12 mouse cellular contexts compared by ENCODE assay signal in genomic region chr16:30869136-30869909, GRCm38 (mm10).
DNase-seq lines count a peak whose midpoint lies in the region; ATAC-seq lines count a peak whose summit lies in the region.
"Had no signal": no experiment of that assay in that cellular context is flagged by ENCODE, and none has a peak within 500 bp of the region (broad histone marks: within the 10 kb centered on the region; RNA-seq: fewer than 3 reads in every experiment).

No protein-coding gene starts in this region.

- H3K9me3 ChIP-seq in heart, embryonic 16.5 days (replicated peaks; ENCODE audit: control insufficient read depth, low read length) = peaks cover 8% of the 10 kb centered on the region
- H3K9me3 ChIP-seq in megakaryocyte, embryonic 14.5 days = peaks cover 29% of the 10 kb centered on the region
- no peaks in the 10 kb centered on the region for H3K9me3 ChIP-seq in limb, embryonic 10.5 days (replicated peaks)
- no peaks in the 10 kb centered on the region for H3K9me3 ChIP-seq in midbrain, embryonic 14.5 days (ENCODE audit: control insufficient read depth, low read length)
- H3K9me3 ChIP-seq: midbrain, embryonic 12.5 days had no signal

- H3K36me3 ChIP-seq in heart, embryonic 16.5 days (ENCODE audit: control insufficient read depth, insufficient read depth) = no peaks in the 10 kb centered on the region
- no peaks in the 10 kb centered on the region for H3K36me3 ChIP-seq in megakaryocyte, embryonic 14.5 days (replicated peaks; ENCODE audit: low read length)
- no peaks in the 10 kb centered on the region for H3K36me3 ChIP-seq in limb, embryonic 10.5 days
- H3K36me3 ChIP-seq in midbrain, embryonic 14.5 days (ENCODE audit: control insufficient read depth, insufficient read depth, low read length) = no peaks in the 10 kb centered on the region
- H3K36me3 ChIP-seq: midbrain, embryonic 12.5 days had no signal

- peak overlapping the region; percentile 59 for H3K27ac ChIP-seq in heart, embryonic 16.5 days (ENCODE audit: low read length)
- H3K27ac ChIP-seq in limb, embryonic 10.5 days = peak overlapping the region; percentile 56; the same call in 1 of the 2 replicates
- no peak overlapping the region for H3K27ac ChIP-seq in midbrain, embryonic 14.5 days (replicated peaks; ENCODE audit: low read depth, low read length)
- H3K27ac ChIP-seq: midbrain, embryonic 12.5 days had no signal

- H3K4me2 ChIP-seq in heart, embryonic 16.5 days (ENCODE audit: low read depth, low read length) = no peak overlapping the region
- H3K4me2 ChIP-seq in midbrain, embryonic 14.5 days (ENCODE audit: low read length) = no peak overlapping the region
- H3K4me2 ChIP-seq: midbrain, embryonic 12.5 days had no signal

- H3K27me3 ChIP-seq in heart, embryonic 16.5 days (ENCODE audit: control insufficient read depth, insufficient read depth, low read length) = no peaks in the 10 kb centered on the region
- H3K27me3 ChIP-seq in megakaryocyte, embryonic 14.5 days (replicated peaks) = peaks cover 4% of the 10 kb centered on the region
- no peaks in the 10 kb centered on the region for H3K27me3 ChIP-seq in limb, embryonic 10.5 days (ENCODE audit: low read depth, poor library complexity, severe bottlenecking)
- H3K27me3 ChIP-seq in midbrain, embryonic 14.5 days (ENCODE audit: control insufficient read depth, insufficient read depth, low read length) = no peaks in the 10 kb centered on the region
- H3K27me3 ChIP-seq: CH12.LX; midbrain, embryonic 12.5 days had no signal

- intact Hi-C loops in heart, postnatal 14 days (cut with DNase I) = loop anchor here (5.0 kb wide), 1 partner anchor 37 kb away; no protein-coding TSS in a partner anchor

- no peak for DNase-seq in heart, postnatal 14 days
- DNase-seq in limb, embryonic 10.5 days (ENCODE audit: low spot score) = no peak
- DNase-seq in right cerebral cortex, postnatal 25 days = no peak
- no peak for DNase-seq in midbrain, embryonic 14.5 days
- DNase-seq: cerebellum, adult 9-10 months; left cerebral cortex, postnatal 4 days had no signal

- H3K4me1 ChIP-seq in heart, embryonic 16.5 days (ENCODE audit: control insufficient read depth, insufficient read depth, low read length) = peaks cover 13% of the 10 kb centered on the region
- H3K4me1 ChIP-seq in megakaryocyte, embryonic 14.5 days = peaks cover 41% of the 10 kb centered on the region
- peaks cover 40% of the 10 kb centered on the region for H3K4me1 ChIP-seq in limb, embryonic 10.5 days
- H3K4me1 ChIP-seq in midbrain, embryonic 14.5 days (ENCODE audit: control insufficient read depth, insufficient read depth, low read length) = 0 out of 2 replicates have a peak, but pooled peaks cover 8% of the 10 kb centered on the region

- H3K4me3 ChIP-seq in heart, embryonic 16.5 days (ENCODE audit: low read length) = no peak overlapping the region
- peak overlapping the region; percentile 28 for H3K4me3 ChIP-seq in megakaryocyte, embryonic 14.5 days (replicated peaks)
- H3K4me3 ChIP-seq in limb, embryonic 10.5 days = no peak overlapping the region
- H3K4me3 ChIP-seq in midbrain, embryonic 14.5 days (replicated peaks; ENCODE audit: low read depth, low read length) = no peak overlapping the region
- H3K4me3 ChIP-seq: midbrain, embryonic 12.5 days had no signal

- H3K9ac ChIP-seq in heart, embryonic 16.5 days (ENCODE audit: low read length) = no peak overlapping the region
- no peak overlapping the region for H3K9ac ChIP-seq in midbrain, embryonic 14.5 days (replicated peaks; ENCODE audit: low read length)
- H3K9ac ChIP-seq: midbrain, embryonic 12.5 days had no signal

- whole genome bisulfite sequencing in heart, embryonic 16.5 days = 79% methylated on average over 7 of the region's 7 CpGs
- 91% methylated on average over 7 of the region's 7 CpGs for WGBS in limb, embryonic 10.5 days
- WGBS in midbrain, embryonic 14.5 days = 90% methylated on average over 7 of the region's 7 CpGs

- ATAC-seq in heart, embryonic 16.5 days (replicated peaks; ENCODE audit: extremely low read depth, insufficient read depth, low FRiP score) = 0 out of 2 replicates have a peak, but pooled peaks have one; percentile 8
- ATAC-seq in megakaryocyte, adult 5-6 weeks (ENCODE audit: poor library complexity, severe bottlenecking) = no peak
- ATAC-seq in midbrain, embryonic 14.5 days (ENCODE audit: low FRiP score, low TSS enrichment) = no peak
- ATAC-seq: hindbrain, embryonic 16.5 days had no signal
